ENCODE assay signal across 11 mouse cellular contexts in the genomic region with DNA sequence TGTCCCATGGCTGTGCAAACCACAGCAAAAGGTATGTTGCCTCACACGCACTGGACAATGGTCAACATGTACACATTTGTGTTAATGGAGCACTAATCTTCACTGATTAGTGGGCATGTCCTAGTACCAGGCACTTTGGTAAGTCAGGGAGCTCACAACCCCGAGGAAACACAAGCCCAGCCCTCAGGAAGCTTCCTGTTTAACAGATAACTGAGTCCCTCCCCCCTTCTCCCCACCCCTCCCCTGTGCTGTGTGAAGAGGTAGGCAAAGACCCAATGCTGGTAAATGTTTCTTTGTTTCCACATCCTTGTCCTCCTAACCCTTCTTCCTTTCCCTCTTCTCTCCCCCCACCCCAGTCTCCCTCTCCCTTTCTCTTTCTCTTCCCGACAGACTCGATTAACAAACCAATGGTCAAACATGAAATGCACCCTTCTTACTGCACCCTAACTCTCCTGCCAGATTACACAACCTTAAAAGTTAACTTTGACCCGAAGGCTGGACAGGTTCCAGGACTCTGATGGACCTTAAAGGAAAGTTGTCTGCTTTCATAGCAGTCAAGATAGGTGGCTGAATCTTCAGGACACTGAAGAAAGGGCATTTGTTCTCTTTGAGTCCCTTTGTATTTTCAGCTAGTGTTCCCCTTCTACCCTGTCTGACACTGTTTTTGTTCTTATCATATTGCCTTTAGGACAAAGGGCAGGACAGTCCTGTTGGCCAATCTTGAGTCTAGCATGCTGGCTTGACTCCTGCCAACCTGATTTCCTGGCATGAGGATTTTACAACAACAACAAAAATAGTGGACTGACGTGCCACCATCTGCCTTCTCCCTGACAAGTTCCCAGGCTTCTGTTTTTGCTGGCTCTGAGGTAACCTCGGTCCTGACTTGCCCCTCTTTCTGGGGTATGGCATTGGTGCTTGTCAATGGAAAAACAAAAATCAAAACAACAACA. TPM values are rescaled to one million over a fixed set of nuclear protein-coding genes. Genes with fewer than 3 reads are reported as not detected.
DNase-seq lines count a peak whose midpoint lies in the region; ATAC-seq and TF ChIP-seq lines count a peak whose summit lies in the region.
"Had no signal": no experiment of that assay in that cellular context is flagged by ENCODE, and none has a peak within 500 bp of the region (broad histone marks: within the 10 kb centered on the region; RNA-seq: fewer than 3 reads in every experiment).

No protein-coding gene starts in this region.

- H3K36me3 ChIP-seq in forebrain, embryonic 12.5 days (replicated peaks), result 0 out of 2 replicates have a peak, but pooled peaks cover 2% of the 10 kb centered on the region
- no peaks in the 10 kb centered on the region for H3K36me3 ChIP-seq in lung, postnatal 0 days (ENCODE audit: insufficient read depth, low read length)
- H3K36me3 ChIP-seq: hindbrain, embryonic 12.5 days had no signal

- TF ChIP-seq EP300 in lung, postnatal 0 days (IDR thresholded peaks at IDR 0.05), result no peak

- intact Hi-C loops in left cerebral cortex, postnatal 36 days (cut with DNase I), result no loop called here

- no peak for ATAC-seq in forebrain, embryonic 12.5 days (ENCODE audit: low FRiP score)
- no peak for ATAC-seq in lung, postnatal 0 days
- ATAC-seq: forebrain, embryonic 13.5 days had no signal

- 73% methylated on average over 7 of the region's 7 CpGs for WGBS in forebrain, embryonic 12.5 days
- WGBS in lung, postnatal 0 days, result 42% methylated on average over 7 of the region's 7 CpGs

- H3K9me3 ChIP-seq in forebrain, embryonic 12.5 days, result no peaks in the 10 kb centered on the region
- H3K9me3 ChIP-seq in lung, postnatal 0 days (ENCODE audit: low read length), result no peaks in the 10 kb centered on the region
- H3K9me3 ChIP-seq: forebrain, embryonic 13.5 days; hindbrain, embryonic 12.5 days; midbrain, embryonic 10.5 days had no signal

- no peak overlapping the region for H3K27ac ChIP-seq in forebrain, embryonic 12.5 days
- no peak overlapping the region for H3K27ac ChIP-seq in lung, postnatal 0 days (ENCODE audit: low read length)
- H3K27ac ChIP-seq: forebrain, embryonic 13.5 days; hindbrain, embryonic 12.5 days; midbrain, embryonic 10.5 days had no signal

- DNase-seq in adrenal gland, postnatal 10 days, result peak; percentile 53
- DNase-seq in adrenal gland, postnatal 25 days, result no peak
- DNase-seq in CD4-positive helper T cell, adult 2 months (ENCODE audit: low read depth, low spot score), result peak; percentile 34
- DNase-seq in cerebellum, postnatal 10 days, result peak; percentile 66
- DNase-seq in kidney, postnatal 14 days, result peak; percentile 71
- no peak for DNase-seq in left cerebral cortex, postnatal 36 days (ENCODE audit: low spot score in 2 of 2)
- no peak for DNase-seq in lung, postnatal 0 days (ENCODE audit: low spot score)

- H3K27me3 ChIP-seq in forebrain, embryonic 12.5 days, result no peaks in the 10 kb centered on the region
- no peaks in the 10 kb centered on the region for H3K27me3 ChIP-seq in lung, postnatal 0 days (replicated peaks; ENCODE audit: insufficient read depth, low read length)
- H3K27me3 ChIP-seq: forebrain, embryonic 13.5 days; hindbrain, embryonic 12.5 days had no signal

- H3K4me3 ChIP-seq in forebrain, embryonic 12.5 days (replicated peaks), result no peak overlapping the region
- no peak overlapping the region for H3K4me3 ChIP-seq in lung, postnatal 0 days (ENCODE audit: low read depth, low read length)
- H3K4me3 ChIP-seq: forebrain, embryonic 13.5 days; hindbrain, embryonic 12.5 days; midbrain, embryonic 10.5 days had no signal

- H3K4me1 ChIP-seq in forebrain, embryonic 12.5 days, result no peaks in the 10 kb centered on the region
- no peaks in the 10 kb centered on the region for H3K4me1 ChIP-seq in lung, postnatal 0 days (ENCODE audit: insufficient read depth, low read depth, low read length)
- H3K4me1 ChIP-seq: hindbrain, embryonic 12.5 days; midbrain, embryonic 10.5 days had no signal

- no peak overlapping the region for H3K4me2 ChIP-seq in forebrain, embryonic 12.5 days
- no peak overlapping the region for H3K4me2 ChIP-seq in lung, postnatal 0 days (replicated peaks; ENCODE audit: low read depth, low read length)
- H3K4me2 ChIP-seq: forebrain, embryonic 13.5 days; hindbrain, embryonic 12.5 days had no signal

- no peak overlapping the region for H3K9ac ChIP-seq in forebrain, embryonic 12.5 days
- no peak overlapping the region for H3K9ac ChIP-seq in lung, postnatal 0 days (replicated peaks; ENCODE audit: low read depth)
- H3K9ac ChIP-seq: forebrain, embryonic 13.5 days; hindbrain, embryonic 12.5 days had no signal

- TF ChIP-seq CTCF in lung, postnatal 0 days (IDR thresholded peaks at IDR 0.05), result no peak

RNA-seq across cellular contexts. Expression of gene Tapt1, which starts 13.0 kb away (rescaled TPM):
- total RNA-seq in adrenal gland, postnatal 10 days (2021), result 10 to 100 TPM; 41.4 to 42.0 TPM
- 43.9 and 56.9 TPM in 2 replicates for total RNA-seq in adrenal gland, postnatal 25 days (2021)
- 10 to 100 TPM; 44.8 to 53.0 TPM for total RNA-seq in left cerebral cortex, postnatal 36 days (2021)
- polyA plus RNA-seq in forebrain, embryonic 12.5 days (2016; fragmentation: Nextera tagmentation; extraction: Ambion mirVana), result 30.3 and 31.6 TPM in 2 replicates
- polyA plus RNA-seq in lung, postnatal 0 days (2015; fragmentation: Nextera tagmentation; extraction: Ambion mirVana), result 31.3 and 31.8 TPM in 2 replicates

Comparison
In these comparisons a context has a peak if more than half of its experiments do, and no peak if none do; other contexts are left out.
1. DNase-seq: peak in adrenal gland, postnatal 10 days (single experiment), CD4-positive helper T cell, adult 2 months (single experiment), cerebellum, postnatal 10 days (2 of 2) and kidney, postnatal 14 days (single experiment); none in adrenal gland, postnatal 25 days (single experiment), left cerebral cortex, postnatal 36 days (0 of 2) and lung, postnatal 0 days (single experiment).